Mouse (Mus musculus): Measurements from ENCODE around the gene Mysm1.
A peak's percentile ranks its signal among the peaks of the same experiment; 100 is the strongest.

The Mysm1 gene

DNA sequence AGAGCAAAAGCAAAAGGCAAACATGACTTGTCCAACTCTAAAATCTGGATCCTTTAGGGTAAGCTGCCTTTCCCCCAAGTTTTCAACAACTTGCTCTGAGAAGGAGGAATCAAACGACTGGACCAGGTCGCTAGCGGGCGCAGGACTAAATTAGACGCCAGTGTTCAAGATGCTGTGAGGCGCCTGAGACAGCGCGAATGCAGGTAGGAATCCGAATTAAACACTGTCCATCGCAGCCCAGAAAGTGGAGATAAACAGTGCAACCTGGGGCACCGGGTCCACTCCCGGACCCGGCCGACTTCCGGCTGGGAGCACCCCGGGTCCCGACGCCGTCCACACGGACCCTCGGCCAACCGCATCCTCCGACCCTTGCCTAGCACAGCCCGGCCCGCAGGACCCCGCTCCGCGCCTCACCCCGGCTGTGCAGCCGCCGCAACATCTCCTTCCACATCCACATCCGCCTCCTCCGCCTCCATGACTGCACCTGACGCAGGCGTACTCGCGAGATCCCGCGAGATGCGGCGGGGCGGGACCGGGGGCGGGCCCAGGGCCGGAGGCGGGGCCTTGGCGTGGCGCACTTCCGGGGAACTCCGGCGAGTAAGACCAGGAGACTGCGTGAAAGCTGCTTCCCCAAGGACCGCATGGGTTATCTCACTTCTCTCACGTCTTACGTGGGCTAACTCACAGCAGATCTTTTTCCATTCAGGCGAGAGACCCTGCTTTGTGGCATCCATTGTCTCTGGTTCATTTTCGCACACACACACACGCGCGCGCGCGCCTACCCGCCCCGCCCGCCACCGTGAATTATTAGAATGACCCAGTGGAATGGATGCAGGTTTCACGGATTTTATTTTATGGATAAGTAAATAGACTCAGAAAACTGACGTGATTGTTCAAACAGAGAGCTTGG is at the start of gene Mysm1:
Gene Mysm1 (minus strand): TSS at position 511 of the 910 bp plus-strand sequence.
- peak; percentile 93 for DNase-seq

DNA sequence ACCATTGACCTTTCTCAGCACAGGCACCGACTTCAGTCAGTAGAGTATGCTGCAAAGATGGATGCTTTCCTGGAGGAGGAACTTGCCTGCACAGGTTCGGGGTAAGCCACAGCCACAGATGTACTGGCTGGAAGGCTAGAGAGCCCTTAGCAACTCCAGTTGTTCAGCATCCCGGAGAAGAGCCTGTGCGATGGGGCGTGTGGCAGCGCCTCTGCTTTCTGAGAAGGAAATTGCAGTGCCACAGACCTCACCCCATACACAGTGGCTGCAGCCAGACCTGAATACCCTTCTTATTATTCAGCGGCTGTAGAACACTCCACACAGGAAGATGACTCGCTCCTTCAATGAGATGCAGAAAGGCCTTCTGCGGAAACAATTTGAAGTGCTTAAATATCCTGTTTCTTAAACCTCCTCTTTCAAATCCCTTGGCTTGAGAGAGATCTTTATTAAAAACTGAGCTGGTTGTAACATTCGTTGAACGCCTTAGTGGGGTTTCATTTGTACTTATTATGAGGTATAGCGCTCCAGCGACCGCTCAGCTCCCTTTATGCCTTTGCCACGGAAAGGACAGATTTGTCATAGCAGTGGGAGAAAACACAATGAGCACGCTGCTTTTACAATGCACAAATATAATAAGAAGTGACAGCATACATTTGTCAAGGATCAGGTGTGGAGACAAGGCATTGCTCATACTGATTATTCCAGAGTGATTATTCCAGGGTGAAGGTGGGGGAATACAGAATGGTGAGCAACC is 47.1 kb upstream of the Mysm1 start:
- no peak for DNase-seq

DNA sequence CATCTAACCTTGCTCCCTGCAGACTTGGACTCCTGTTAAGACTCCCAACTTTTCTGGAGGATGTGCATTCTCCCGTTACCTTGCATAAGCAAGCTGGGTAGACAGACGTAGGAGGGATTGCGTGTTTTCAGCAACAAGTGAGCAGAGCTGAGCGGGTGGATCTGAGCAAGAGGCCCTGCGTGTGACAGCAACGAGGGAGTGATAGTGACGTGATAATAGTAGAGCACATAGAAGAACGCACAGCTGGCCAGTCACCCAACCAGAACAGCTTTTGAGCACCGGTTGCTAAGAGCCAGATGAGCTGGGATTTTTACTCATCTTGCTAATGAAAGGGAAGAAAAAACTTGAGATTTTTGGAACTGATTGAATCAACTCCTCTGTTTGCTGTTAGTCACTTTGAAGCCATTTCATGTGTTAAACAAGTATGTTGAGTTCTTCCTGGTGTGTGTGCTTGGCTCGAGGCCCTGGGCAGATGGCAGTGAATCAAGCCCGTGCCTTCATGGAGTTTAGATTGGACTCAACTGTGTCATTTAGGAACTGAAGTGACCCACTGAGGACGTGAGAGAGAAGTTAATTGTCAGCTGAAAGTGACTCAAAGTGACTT is 44.6 kb upstream of the Mysm1 start:
- no peak for DNase-seq

DNA sequence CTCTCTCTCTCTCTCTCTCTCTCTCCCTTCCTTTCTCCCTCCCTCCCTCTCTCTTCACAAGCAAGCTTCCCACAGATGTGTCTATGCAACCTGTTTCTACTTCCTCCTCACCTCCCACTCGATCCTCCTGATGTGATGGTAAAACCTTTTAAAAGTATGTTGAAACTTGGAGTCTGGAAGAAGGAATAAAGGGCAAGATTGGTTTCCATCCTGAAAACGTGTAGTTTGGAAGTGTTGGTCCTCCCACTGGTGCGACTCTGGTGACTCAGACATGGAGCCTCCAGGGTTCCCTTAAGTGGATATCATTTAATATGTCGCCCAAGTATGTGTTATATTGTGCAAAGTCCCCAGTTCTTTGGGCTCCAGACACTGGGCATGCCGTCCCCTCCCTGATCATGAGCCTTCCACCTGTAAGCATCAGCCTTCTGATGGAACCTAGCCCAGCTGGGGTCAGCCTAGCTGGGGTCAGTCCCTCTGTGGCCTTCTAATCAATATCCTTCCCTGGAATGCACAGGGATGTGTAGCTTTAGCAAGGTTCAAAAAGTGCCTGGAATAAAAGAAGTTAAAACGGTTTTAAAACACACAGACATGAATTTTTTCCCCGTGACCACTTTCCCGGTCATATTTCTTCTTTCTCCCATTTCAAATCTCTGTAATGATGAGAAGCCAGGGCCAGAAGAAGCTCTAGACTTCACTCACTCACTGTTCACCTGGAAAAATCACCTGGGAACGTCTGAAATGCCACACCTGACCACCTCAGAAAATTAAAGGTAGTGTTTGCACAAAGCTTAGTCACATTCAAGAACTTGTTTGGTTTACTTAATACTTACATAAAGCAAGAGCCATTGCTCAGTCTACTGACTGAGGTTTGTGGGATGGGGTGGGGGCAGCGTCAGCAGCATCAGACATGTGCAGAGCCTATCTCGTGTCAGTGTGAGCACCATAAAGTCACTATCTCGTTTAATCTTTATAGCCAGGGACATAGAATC is 43.0 kb upstream of the Mysm1 start:
- no peak for DNase-seq

DNA sequence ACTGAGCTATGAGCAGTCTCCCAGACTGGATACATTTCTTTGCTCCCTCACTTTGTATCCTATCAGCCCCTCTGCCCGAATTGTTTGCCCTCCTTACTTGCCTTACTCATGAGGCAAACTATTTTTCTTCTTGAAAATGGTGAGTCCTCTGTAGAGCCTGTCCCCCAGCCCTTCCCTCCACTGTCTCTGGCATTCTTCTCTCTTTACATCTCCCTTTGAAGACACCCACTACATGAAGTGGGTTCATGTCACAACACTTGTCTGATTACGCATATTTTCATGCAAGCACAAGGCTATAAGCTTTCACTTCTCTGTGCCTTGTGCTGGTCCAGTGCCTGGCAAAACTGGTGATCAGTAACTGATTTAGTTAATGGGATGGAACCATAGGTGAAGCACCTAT is 41.3 kb upstream of the Mysm1 start:
- DNase-seq, result no peak

DNA sequence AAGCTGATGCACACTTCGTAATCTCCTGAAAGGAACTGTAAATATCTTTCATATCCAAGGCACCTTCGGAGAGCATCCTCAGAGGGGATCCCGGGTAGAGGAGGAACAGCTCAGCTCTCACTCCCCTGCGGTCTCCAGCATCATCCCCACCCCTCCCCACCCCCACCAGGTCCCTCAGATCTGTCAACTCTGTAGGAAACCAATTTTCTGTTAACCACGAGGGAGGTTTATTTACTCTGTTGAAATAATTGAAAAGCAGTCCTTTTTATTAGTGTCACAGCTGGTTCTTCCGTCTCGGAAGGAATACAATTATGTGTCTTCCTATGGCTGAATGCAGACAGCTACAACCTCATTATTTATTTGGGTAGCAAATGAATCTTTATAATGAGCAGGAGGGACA is 39.3 kb upstream of the Mysm1 start:
- no peak for DNase-seq

DNA sequence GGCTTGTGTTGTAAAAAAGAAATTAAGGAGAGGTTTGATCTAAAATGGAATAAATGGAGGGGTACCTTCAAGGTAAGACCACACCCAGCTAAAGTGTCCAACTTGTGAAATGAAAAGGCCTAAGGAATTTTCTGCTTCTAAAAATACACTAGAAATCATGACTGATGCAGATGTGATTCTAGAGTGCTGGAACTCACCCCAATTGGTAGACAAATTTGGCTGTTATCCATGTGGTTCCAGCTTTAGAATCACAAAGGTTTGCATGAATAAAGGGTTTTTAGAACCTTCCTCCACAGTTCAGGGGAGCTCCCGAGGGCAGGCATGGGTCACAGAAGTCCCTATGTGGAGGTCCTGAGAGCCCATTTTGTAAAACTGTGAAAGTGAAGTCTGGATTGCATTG is 33.8 kb upstream of the Mysm1 start:
- no peak for DNase-seq

DNA sequence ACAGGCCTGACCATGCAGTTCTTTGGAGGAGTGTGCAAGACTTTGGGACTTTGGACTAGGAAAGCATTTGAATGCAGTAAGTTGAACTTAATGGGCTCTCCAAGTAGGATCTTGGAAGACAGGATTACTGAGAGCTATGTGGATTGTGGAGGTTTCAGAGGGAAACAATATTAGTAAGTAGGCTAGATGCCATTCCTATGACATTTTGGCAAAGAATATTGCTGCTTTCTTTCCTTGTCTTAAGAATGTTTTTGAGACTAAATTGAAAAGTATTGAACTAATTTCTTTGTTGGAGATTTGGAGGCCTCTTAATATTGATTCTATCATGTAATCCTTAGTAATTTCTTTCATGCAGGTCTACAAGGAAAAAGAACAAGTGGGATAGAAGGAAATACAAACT is 33.4 kb upstream of the Mysm1 start:
- DNase-seq, result no peak

DNA sequence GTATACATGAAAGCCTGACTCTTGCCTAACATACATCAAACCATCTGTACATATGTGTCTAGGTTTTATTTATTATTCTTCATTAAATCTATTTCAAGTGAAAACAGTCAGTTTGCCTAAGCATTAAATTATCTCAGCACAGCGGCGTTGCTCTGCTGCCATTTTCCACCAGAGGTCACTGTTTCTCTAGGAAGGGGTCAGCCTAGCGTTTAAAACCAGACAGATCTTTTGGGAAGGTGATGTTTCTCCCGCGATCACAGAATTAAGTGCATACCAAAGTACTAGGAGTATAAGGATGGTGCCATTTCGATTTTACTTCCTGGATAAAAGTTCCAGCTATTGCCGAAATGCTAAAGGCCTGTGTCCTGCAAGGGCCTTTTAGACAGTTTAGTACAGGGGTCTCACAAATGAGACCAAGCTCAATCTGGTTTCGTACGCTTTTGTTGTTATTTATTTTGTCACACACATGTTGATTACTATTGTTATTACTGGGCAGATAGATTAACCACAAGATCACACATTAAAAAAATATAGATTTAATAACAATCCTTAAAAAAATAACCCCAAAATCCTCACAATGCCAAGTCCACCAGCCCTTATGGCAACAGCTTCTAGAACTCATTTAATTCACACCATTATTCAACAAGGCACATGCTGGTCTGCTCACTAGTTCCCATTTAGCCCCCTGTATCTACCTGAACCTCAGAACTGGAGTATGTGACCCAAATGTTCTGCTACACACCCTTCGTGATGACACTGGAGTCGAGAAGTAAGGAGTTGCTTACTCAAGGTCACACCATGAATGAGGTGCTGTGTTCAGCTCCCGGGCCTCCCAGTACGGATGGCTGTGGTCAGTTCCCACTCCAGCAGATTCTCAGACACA is 29.5 kb upstream of the Mysm1 start:
- peak; percentile 52 for DNase-seq

DNA sequence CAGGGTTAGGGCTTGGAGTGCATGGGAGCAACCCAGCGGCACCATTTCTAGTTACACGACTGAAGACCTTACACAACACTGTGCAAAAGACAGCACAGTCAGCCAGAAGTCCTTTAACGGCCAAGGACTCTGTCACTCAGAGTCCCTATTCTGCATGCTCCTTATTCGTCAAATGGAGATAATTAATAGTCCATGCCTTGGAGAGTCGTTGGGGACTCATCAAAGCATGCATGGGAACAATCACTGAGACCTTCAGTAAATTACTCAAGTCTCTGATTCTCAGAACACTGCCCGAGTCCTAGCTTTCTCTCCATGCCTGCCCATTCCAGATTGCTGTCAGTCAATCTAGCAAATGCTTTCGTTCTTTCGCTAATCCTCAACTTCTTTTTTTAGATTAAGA is 28.9 kb upstream of the Mysm1 start:
- no peak for DNase-seq

DNA sequence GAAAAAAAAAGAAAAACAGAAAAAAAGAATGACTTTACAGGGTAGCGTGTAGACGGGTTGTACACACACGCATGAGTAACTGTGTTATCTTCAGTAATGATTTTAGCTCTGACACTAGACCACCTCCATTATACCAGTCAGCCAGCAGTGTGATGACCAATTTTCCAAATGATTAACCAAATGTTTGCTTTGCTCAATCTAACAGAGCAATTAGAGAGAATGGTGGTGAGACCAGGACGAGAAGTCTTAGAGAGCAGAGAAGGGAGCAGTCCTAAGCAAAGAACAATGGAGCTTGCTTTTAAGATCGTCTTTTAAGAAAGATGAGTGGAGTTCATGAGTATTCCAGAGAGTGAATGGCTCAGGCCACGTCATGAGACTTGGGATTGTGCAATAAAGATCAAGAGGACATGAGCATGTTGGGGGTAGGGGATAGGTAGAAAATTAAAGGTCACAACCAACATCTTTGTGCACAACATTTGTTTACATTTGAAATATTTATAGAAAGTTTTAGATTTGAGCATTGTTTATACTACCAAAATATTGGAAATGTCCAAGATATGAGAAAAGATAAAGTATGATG is 26.4 kb upstream of the Mysm1 start:
- DNase-seq, result no peak

DNA sequence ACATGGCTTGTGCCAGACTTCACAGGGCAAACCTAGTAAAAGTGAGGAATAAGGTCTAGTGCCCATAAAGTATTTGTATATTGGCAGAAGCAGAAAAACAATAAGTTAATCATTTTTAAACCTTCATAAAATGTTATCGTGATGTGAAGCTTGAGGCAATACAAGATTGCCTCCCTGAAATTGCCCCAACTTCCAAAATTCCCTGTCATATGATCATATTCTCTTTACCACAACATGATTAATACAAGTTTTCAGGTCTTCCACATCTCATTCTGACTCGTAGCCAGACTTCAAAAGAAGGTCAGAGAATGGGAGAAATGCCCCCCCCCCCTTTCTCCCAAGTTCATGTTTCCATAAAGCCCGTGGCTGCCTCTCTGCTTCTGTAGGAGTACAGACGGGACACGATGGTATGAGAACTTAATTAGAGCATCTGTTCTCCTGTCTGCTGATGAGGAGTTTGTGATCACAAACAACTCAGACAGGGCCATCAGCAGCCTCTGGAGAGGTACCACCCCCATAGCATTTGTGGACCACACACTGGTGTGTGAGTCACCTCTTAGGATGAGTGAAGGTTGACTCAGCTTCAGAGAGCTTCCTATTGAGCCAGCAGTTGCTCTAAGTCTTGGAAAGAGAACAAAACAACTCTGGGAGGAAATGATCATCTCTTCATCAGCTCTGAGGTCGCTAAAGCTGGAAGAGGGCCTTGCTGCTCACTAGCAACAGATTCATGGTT is 22.3 kb upstream of the Mysm1 start:
- no peak for DNase-seq

DNA sequence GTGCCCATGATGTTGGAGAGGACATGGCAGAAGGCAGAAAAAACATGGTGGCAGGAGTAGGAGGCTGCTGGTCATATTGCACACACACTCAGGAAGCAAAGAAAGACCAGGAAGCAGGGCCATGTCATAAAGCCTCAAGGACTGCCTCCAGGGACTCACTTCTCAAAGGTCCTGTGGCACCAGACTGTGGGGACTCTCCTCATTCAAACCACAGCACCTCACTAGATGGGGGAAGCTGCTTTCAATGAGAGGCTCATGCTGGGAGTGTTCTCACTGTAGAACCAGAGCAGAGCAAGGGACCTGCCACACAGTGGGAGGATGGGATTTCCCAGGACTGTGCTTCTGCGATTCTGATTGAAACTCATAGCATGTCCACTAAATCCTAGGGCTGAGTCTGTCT is 21.2 kb upstream of the Mysm1 start:
- DNase-seq, result no peak

DNA sequence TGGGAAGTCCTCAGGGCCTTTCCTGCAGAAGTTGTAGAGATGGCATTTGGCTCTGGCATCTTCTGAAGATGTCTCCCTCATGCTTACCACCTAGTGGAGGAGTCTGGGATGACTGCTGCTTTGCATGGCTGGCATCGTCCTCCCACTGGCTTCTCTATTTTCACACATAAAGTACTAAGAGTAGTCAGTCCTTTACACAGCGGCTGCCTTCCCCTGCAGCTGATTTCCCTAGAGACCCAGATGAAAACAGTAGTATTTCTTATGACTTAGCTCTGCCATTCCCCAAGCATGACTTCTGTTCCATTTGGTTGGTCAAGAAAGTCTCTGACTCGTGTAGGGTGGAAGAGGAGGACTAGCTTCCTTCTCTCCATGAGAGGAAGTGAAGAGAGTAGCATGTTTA is 20.3 kb upstream of the Mysm1 start:
- no peak for DNase-seq

DNA sequence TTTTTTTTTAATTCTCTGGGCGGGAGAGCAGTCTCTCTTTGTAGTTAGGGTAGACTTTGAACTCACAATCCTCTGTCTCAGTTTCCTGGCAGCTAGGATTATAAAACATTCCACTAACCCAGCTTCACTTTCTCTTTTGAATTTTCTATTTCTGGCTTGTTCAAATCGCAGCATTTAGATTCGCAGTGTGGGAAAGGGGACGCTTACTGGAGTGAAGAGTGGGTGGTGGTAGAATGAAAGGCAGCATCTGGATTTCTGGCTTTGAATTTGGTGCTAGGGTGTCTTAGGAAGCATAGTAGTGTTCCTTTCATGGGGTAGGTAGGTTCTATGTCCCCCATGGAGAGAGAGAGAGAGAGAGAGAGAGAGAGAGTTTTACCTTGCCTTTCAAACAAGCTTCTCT is 17.0 kb upstream of the Mysm1 start:
- DNase-seq, result no peak

DNA sequence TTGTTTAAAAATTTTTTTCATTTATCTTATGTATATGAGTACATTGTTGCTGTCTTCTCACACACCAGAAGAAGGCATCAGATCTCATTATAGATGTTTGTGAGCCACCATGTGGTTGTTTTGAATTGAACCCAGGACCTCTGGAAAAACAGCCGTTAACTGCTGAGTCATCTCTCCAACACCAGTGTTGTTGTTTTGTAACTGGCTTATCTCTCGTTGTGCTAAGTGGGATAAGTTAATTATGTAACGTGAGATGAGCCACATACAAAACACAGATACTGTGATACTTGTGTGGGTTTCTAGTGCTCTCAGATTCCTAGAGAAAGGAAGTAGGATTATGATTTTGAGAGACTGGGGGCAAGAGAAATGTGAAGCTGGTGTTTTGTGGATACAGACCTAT is 11.3 kb upstream of the Mysm1 start:
- DNase-seq, result no peak

DNA sequence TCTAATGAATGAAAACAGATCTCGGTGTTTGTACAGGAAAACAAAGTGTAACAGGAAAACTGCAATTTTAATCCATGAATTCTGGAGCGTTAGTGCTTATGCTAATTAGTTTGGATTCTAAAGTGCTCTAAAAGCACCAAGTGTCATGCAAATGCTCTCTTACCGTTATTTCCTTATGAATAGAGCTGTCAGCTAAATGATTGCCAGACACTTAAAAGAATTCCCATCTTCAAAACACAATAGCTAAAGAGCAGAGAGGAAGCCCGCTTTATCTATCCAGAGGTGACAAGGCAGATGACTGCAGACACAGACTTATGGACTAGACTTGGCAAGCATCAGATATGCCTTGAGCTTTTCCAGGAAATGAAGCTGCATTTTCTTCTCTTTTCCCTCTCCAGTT is 8.8 kb upstream of the Mysm1 start:
- DNase-seq, result no peak

DNA sequence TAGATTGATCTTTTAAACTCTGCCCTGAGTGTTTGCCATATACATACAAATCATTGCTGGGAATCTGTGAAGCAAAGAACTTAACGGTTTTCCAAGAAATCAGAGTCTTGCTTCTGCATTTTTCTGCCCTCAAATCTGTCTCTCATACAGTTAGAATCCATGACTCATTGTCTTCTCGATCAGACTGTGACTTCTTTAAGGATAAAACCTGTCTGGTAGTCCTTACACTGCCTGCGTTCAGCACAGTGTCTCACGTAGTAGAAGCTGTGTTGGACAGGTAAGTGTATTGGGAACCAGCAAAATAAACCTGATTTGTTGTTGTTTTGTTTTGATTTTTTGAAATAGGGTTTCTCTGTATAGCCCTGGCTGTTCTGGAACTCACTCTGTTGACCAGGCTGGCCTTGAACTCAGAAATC is 608 bp upstream of the Mysm1 start:
- no peak for DNase-seq

DNA sequence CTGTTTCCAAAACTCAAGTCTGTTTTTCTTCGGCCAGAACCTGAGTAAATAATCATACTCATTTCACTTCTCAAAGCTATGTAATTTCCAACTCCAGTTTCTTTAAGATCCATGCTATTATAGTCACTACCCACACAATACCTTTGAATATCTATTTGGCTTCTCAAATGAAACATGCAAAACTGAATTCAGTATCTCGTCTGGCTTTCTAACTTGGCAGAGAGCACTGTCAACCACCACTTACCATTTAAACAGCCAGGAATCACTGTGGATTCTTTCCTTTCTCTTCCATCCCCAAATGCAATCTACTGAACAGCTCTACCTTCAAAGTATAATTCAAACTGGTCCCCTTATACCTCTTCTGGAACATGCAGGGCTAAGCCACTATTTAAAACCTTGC is 5.6 kb downstream of the Mysm1 start:
- no peak for DNase-seq

DNA sequence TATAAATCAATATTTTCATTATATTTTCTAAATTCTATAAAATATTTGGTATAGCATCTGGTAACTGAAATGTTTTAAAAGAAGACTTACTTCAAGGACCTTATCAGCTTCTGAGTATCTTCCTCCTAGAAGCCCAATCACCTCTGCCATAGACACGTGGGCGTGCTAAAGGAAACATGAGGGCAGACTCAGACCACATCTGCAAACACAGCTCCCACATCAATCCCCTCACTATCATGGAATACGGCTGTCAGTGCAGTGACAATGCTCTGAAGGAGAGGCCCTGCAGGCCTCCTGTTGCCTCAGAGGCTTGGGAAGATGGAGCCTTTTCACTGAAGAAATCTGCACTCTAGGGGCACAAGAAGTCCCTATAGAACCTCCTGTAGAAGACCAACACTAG is 26.1 kb downstream of the Mysm1 start:
- no peak for DNase-seq
